Mouse (Mus musculus): ENCODE measurements around the gene Ccdc126.
"Not testable (repeated sequence)": the region's sequence is repeated elsewhere in the genome, so short reads cannot be mapped to it uniquely, and the experiment has no call there.

Ccdc126 gene

GRCm38 (mm10) chr6:49318966-49319594, at the start of gene Ccdc126:
TSS of gene Ccdc126 (plus strand) at chr6:49319274.
- peak; percentile 90 to 94 for DNase-seq (ENCODE audit: low spot score in 2 of 2)

GRCm38 (mm10) chr6:49269923-49270322, 49.2 kb upstream of the Ccdc126 start:
- DNase-seq (ENCODE audit: low spot score in 2 of 2) = no peak

DNA sequence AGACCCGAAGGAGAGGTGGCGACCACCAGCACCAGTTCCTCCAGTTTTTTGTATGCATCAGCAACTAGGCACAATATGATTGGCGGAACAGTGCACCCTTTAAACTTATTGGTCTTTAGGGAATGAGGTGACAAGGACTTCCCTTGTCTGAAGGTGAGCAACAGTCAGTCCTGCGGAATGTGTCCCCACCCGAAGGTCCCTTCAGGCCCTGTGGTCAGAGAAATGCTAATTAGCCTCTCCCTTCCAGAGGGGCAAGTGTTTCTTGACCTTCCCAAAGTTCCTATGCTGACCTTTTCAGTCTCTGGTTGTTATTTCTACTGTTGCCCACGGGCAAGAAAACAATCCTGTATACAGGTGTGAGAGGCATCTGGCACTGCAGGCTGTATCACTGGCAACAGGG, 47.3 kb upstream of the Ccdc126 start:
- DNase-seq (ENCODE audit: low spot score in 2 of 2) = no peak

GRCm38 (mm10) chr6:49272863-49273262, 46.2 kb upstream of the Ccdc126 start:
- no peak for DNase-seq (ENCODE audit: low spot score in 2 of 2)

DNA sequence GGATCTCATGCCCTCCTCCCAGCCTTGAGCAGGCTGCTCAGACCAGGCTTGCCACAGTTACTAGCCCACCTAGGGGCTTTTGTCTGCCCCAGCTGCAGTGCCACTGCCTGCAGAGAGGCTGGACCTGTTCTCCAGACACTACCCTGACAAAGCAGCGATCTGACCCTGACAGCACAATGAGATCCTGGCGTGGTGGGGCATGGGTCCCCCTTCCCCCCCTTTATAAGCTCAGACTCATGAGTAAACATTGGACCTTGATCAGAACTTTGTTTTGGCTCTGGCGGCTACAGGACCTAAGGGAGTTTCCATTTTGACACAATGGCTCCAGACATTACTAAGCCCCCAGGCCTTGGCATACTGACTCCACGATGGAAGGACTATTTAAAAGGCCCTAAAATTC, 45.1 kb upstream of the Ccdc126 start:
- DNase-seq (ENCODE audit: low spot score in 2 of 2) = no peak

- no peak for DNase-seq (ENCODE audit: low spot score in 2 of 2)
Measured at GRCm38 (mm10) chr6:49274416-49275091, 44.5 kb upstream of the Ccdc126 start.

DNA sequence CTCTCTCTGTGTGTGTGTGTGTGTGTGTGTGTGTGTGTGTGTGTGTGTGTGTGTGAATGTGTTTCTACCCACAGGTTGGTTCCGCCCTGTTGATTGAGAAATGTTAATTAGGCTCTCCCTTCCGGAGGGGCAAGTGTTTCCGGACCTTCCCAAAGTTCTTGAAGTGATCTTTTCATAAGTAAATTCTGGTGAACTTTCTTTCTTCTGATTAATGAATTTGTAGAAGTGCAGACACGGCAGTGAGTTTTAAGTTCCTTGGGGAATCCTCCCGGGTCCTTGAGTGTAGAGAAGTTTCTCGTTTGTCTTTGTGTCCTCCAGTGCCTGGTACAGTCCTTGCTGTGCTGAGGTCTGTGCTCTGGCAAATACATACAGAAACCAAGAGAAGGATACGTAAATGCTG, 43.8 kb upstream of the Ccdc126 start:
- no peak for DNase-seq (ENCODE audit: low spot score in 2 of 2)

GRCm38 (mm10) chr6:49280942-49281341, 38.1 kb upstream of the Ccdc126 start:
- DNase-seq (ENCODE audit: low spot score in 2 of 2) = no peak

DNA sequence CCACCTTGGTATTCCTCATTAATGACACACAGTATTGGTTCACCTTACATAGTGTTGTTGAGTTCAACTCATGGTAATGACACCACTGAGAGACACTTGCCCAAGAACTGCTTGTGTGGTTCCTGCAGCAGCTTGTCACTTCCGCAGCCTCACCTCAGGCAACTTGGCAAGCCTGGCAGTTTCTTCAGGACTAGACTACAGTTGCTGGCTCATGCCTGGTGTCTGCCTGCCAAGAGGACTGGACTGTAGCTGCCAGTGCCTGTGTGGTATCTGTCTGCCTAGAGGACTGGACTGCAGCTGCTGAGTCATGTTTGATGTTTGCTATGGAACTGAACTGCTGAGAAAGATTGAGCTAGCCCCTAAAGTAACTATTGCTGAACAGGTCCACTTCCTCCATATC, 37.0 kb upstream of the Ccdc126 start:
- no peak for DNase-seq (ENCODE audit: low spot score in 2 of 2)

- DNase-seq (ENCODE audit: low spot score in 2 of 2) = no peak
Measured at GRCm38 (mm10) chr6:49298286-49298685, 20.8 kb upstream of the Ccdc126 start.

DNA sequence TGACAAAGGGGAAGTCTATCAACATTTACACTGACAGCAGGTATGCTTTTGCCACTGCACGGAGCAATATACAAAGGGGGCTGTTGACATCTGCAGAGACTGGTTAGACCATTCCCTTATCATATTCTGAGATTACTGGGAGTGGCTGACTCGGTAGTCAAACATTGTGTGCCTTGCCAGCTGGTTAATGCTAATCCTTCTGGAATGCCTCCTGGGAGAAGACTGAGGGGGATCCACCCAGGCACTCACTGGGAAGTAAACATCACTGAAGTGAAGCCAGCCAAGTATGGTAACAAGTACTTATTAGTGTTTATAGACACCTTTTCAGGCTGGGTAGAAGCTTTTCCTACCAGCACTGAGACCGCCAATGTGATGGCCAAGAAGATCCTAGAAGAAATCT, 4.3 kb upstream of the Ccdc126 start:
- DNase-seq (ENCODE audit: low spot score in 2 of 2) = not testable (repeated sequence)

- no peak for DNase-seq (ENCODE audit: low spot score in 2 of 2)
Measured at GRCm38 (mm10) chr6:49319595-49320315, 681 bp downstream of the Ccdc126 start.

DNA sequence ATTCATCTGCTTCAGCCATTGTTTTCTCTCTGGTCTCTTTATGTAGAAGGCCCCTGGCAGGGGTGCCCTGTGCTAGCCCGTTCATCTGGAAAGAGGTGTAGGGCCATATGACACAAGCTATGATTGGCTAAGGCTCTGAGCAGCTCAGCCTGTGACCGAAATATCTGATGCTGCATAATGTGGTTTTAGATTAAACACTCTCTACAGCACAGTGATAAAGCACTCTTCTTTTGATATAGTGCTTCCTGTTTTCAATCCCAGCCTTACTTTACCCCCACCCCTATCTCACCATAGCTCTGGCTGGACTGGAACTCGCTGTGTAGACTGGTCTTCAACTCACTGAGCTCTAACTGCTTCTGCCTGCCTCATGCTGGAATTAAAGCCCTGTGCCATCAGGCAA, 2.3 kb downstream of the Ccdc126 start:
- no peak for DNase-seq (ENCODE audit: low spot score in 2 of 2)

DNA sequence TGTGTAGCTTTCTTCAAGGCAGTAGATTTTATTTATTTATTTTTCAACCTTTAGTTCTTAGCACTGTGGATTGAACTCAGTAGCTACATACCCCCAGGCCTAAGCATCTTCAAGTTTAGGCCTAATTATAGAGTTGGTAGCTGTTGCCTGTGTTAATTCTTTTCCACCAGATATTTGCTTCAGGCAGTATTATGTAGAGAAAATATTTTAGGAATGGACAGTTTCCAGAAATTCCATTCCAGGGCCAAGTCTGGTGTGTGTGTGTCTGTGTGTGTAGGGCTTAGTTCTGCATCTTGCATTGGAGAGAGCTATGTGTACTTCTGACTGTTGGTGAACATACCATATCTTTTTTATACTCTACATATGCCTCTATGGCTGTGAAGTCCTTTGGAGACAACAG, 3.0 kb downstream of the Ccdc126 start:
- no peak for DNase-seq (ENCODE audit: low spot score in 2 of 2)

DNA sequence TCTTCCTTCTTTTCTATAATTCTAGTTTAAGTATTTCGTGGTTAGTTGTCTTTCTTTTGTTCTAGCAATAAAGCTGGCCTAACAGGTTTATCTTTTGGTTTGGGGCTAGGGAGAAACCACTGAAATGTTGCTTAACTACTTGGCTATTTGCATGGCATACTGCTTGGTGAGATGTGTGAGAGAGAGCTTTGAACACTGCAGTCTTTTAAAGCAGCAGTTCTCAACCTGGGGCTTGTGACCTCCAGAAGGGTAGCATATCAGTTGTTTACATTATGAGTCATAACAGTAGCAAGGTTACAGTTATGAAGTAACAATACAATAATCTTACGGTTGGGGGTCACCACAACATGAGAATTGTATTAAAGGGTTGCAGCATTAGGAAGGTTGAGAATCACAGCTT, 3.9 kb downstream of the Ccdc126 start:
- DNase-seq (ENCODE audit: low spot score in 2 of 2) = no peak

DNA sequence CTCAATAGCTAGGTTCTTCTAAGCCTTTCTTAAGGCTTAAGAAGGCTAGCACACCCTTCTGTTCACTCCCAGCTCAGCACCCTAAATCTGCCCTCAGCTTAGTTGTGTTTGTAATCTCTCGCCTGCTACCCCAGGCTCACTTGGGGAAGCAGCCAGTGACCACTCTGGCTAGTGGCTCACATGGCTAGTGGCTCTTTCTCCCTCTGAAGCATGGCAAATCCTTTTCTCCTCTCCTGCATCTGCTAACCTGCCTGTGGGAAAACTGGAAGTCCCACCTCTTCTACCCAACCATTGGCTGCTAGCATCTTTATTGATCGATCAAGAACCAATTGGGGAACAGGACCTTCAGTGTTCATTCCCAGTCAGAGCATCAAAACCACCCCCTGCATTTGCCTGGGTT, 5.5 kb downstream of the Ccdc126 start:
- DNase-seq (ENCODE audit: low spot score in 2 of 2) = no peak

DNA sequence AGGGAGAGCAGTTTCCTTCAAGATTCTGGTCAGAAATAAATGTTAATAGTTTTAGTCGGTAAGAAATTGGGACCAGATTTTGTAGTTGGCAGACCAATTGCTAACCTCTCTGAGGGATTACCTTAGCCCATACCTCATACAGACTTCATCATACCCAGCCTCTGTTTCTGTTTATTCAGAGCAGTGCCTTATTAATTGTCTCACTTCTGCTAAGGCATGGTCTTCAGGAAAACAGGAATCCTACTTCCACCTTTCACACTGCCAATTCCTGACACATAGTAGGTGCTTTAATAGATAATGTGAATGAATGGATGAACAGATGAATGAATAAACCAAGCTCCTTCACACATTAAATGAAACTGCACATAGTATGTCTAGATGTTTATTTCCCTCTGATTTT, 6.2 kb downstream of the Ccdc126 start:
- DNase-seq (ENCODE audit: low spot score in 2 of 2) = no peak

DNA sequence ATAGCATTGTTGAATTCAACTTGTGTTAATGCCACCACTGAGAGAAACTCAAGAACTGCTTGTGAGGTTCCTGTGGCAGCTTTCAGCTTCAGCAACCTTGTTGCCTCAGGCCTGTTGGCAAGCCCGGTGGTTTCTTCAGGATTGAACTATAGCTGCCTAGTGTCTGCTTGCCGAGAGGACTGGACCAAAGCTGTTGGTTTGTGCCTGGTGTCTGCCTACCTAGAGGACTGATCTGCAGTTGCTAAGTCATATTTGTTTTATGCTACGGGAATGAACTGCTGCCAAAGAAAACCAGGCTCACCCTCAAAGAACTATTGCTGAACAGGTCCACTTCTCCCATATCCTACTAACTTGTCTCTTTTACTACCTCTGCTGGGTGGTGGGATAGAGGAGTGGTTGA, 7.8 kb downstream of the Ccdc126 start:
- DNase-seq (ENCODE audit: low spot score in 2 of 2) = no peak

- no peak for DNase-seq (ENCODE audit: low spot score in 2 of 2)
Measured at GRCm38 (mm10) chr6:49331369-49332059, 12.4 kb downstream of the Ccdc126 start.

GRCm38 (mm10) chr6:49332060-49332370, 12.9 kb downstream of the Ccdc126 start:
- DNase-seq (ENCODE audit: low spot score in 2 of 2) = no peak

GRCm38 (mm10) chr6:49338566-49338965, 19.5 kb downstream of the Ccdc126 start:
- DNase-seq (ENCODE audit: low spot score in 2 of 2) = no peak

- no peak for DNase-seq (ENCODE audit: low spot score in 2 of 2)
Measured at GRCm38 (mm10) chr6:49339145-49339544, 20.1 kb downstream of the Ccdc126 start.

Data from frontal cortex, postnatal 25 days (tissue).